Mouse (Mus musculus): ENCODE data around the gene Gabrr1.
A peak's percentile ranks its signal among the peaks of the same experiment; 100 is the strongest.

GRCm38 (mm10) chr4:33188781-33189734, 56.7 kb downstream of the Gabrr1 start:
- TF ChIP-seq CTCF (IDR thresholded peaks at IDR 0.05; ENCODE audit: low read depth), result peak; percentile 24
- no peak for TF ChIP-seq EP300 (IDR thresholded peaks at IDR 0.05; ENCODE audit: low read depth)
